Mouse (Mus musculus) layer of hippocampus, postnatal 14 days (tissue): Measurements from ENCODE around the gene Gm8229. TPM values are rescaled to one million over a fixed set of nuclear protein-coding genes. Genes with fewer than 3 reads are reported as not detected.
"Not testable (repeated sequence)": the region's sequence is repeated elsewhere in the genome, so short reads cannot be mapped to it uniquely, and the experiment has no call there.

Experiments
- DNase-seq, 2 experiments: peaks; one replicate each; pipeline ENCODE4 v3.0.0; 2021 to 2022; ENCODE audit warnings: low spot score in 2 of 2, mixed read lengths in 1 of 2
- long read RNA-seq, 2 experiments: library from polyadenylated mRNA; stranded (forward); transcript quantifications; one replicate each; pipeline ENCODE4 v2.0.0; 2021
- total RNA-seq, 2 experiments: library from RNA; stranded (reverse); gene quantifications; 2 replicates each; pipeline ENCODE4 v1.2.3; 2021

Gm8229 gene
- total RNA-seq, result not detected
- long read RNA-seq, experiment 1, result 0 reads
- long read RNA-seq, experiment 2, result 0 reads

DNA sequence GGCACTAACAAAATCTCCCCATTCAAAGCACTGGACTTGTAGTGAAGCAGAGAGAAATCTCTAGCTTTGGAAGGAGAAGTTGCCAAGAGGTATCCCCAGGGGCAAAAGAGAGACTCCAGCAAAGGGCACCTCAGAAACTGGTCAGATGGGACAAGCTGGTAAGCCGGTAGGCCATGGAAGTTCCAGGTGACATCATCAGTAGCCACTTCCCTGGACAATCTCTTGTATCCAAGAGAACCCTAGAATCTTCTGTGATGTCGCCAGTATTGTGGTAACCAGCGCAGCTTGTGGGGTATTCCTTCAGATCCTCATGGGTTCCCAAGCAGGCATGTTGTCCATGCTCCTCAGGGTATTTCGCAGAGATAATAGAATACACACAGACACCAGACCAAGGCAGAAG, at the start of gene Gm8229:
Gene Gm8229 (plus strand): TSS at position 301 of the 400 bp plus-strand sequence.
- DNase-seq, result not testable (repeated sequence)

DNA sequence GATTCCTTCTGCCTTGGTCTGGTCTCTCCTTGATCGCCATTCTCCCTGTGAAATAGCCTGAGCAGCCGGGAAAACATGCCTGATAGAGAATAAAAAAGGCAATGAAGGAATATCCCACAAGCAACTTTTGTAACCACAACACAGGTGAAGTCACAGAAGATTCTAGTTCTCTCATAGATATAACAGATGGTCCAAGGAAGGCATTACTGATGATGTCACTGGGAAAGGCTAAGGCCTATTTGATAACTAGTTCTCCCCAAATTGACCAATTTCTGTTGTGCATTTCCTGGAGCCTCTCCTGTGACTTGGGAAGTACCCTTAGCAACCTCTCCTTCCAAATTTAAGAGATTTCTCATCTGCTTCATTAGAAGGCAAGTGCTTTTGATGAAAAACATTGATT, 26.7 kb upstream of the Gm8229 start, which contains the start of gene Gm5930:
Gene Gm5930 (minus strand): TSS at position 101 of the 400 bp plus-strand sequence.
- DNase-seq, result not testable (repeated sequence)

DNA sequence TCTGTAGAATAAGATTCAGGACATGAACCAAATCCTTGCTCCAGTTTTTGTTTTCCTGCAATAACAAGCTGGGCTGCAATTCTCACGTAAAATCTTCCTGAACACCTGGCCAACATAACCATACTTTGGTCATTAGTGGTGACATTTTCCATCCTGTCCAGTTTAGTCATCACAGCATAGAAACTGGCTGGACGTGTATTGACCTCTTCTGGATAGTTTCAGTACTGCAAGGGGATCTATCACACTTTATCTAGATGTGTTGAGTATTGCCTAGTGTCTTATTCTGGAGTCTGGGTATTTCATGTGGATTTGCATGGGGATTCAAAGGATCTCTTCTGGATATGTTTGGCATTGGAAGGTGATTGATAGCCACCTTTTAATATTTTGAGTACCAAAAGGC, 3.7 kb upstream of the Gm8229 start:
- DNase-seq, result not testable (repeated sequence)

DNA sequence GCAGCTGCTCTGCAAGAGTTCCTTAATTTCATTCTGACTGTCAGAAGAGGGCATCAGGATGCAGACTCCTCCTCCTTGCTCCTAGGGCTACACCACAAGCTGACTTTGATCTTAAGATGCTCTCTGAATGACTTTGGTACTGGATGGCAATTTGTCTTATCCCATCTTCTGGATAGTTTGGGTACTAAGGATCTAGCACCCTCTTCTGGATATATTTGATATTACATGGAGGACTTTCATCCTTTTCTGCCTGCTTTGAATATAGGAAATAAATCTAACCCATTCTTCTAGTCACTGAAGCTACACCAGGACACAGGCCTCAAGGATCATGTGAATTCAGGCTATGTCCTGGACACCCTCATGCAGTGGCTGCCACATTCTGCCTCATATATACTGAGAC, 2.9 kb upstream of the Gm8229 start:
- DNase-seq, result peak in 1 of 2 experiments; percentile 2

DNA sequence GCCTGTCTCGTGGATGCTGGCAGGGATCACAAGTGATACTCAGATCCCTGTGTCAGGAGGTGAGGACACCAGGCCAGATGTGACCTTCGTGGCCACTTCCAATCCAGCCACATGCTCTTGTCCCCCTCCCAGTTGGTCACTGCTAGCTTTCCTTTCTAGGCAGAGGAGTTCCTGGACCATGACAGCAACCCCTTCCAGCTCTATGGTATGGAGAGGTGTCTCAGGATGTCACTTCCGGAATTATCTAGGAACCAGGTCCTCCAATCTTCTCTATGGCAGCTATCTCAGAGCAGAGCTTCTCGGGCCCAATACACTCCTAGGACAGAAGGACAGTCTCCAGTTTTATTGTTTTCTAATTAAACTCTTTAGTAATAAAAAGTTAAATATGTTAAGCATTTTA, 19.1 kb downstream of the Gm8229 start:
- not testable (repeated sequence) for DNase-seq

DNA sequence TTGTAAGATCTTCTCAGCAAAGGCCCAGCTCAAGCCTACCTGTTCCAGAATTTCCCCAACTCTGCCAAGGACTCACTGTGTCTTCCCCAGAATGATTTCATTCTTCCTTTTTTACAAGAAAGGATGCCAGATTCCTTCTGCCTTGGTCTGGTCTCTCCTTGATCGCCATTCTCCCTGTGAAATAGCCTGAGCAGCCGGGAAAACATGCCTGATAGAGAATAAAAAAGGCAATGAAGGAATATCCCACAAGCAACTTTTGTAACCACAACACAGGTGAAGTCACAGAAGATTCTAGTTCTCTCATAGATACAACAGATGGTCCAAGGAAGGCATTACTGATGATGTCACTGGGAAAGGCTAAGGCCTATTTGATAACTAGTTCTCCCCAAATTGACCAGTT, 45.4 kb downstream of the Gm8229 start, which contains the start of gene Gm3371:
Gene Gm3371 (minus strand): TSS at position 101 of the 400 bp plus-strand sequence.
- DNase-seq, result not testable (repeated sequence)

Other genes starting within 250 kb of the Gm8229 start
- not detected for gene Gm3327, start 241.5 kb upstream of the Gm8229 start, total RNA-seq
- gene Gm8212, start 167.7 kb upstream of the Gm8229 start, total RNA-seq, result not detected
- gene 4930503E14Rik, start 152.1 kb upstream of the Gm8229 start, total RNA-seq, result not detected
- gene Gm8220, start 79.8 kb upstream of the Gm8229 start, total RNA-seq, result not detected
- gene Gm5930, start 26.8 kb upstream of the Gm8229 start, total RNA-seq, result not detected
- gene Gm3371, start 45.3 kb downstream of the Gm8229 start, total RNA-seq, result not detected
- not detected for gene Gm8232, start 68.3 kb downstream of the Gm8229 start, total RNA-seq
- gene BC061237, start 127.1 kb downstream of the Gm8229 start, total RNA-seq, result not detected
- not detected for gene Gm17093, start 152.9 kb downstream of the Gm8229 start, total RNA-seq
- gene Gm8247, start 217.8 kb downstream of the Gm8229 start, total RNA-seq, result not detected